Mouse (Mus musculus): Measurements from ENCODE around the gene Ppbp. TPM values are rescaled to one million over a fixed set of nuclear protein-coding genes. Genes with fewer than 3 reads are reported as not detected.

Gene Ppbp
- polyA plus RNA-seq, 1 experiment from 2014 or later, result 6.1 TPM

DNA sequence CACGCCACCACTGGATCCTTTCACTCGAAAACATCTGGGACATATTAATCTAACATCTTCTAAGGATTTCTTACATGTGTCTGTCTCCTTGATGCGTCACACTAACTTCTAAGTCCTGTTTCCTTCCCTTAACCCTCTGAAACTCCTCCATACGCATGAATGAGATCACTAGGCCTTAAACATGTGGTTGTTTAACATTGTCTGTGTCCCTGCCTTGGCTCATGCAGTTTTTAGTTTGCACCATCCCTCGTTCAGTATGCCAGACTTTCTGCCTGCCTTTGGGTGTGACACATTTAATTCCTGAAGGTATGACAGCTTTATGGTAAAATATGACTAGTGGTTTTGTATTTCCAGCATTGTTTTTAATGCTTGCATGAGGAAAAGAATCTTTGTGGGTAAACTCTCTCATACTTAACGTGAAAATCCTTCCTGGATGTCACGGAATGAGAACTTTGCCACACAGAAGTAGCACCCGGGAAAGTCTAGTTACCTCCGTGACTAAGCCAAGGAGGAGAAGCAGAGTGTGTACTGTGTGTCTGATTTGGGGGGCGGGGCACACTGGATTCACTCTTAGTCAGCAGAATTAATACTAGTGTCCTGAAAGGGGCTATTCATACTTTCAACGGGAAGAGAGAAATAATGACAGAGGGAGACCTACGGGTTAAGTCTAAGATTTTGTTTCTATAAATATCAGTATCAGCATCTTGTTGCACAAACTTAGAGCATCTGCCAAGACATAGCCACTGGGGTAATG lies 4.2 kb upstream of the Ppbp start:
- 71% methylated on average over 12 of the region's 12 CpGs for WGBS

DNA sequence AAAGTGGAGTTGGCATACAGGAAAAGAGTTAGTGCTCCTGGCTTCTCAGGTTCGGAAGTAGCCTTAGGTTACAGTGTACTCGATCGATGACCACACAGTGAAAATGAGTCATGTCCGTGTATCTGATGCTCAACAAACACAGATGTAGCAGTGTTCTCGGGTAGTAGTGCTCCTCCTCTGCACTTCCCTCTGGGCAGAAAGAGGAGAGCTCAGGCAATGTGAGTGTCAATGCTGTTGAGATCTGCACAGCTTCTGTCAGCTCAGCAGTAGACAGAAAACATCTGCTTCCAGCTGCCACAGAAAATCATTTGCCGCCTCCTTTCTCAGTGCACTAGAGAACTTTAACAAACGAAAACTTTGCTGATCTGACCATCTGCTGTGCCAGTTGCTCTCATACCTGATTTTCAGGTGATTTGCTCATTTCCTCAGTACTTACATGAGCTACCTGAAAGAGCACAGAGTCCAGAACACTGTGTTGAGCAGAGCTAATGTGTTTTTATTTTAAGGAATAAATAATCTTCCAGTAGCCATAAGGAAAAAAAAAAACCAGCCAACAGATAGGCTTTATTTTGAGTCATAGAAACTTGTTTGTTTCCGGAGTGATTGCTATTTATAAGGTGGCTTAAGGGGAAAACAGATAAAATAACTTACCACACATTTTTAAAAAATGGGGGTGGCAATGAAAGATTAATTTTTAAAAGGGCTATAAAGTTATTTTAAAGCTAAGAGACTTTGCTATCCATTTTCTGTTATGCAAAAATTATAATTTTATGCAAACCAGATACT lies 2.3 kb upstream of the Ppbp start:
- Histone ChIP-seq H3K27me3 (replicated peaks) (peaks cover 3% of the 10 kb centered on the region; the same call in 1 of the 2 replicates), H3K4me1 (no peaks in the 10 kb centered on the region), H3K4me3 (no peak overlapping the region), H3K9me3 (no peaks in the 10 kb centered on the region), H3K27ac (replicated peaks) (no peak overlapping the region), H3K36me3 (no peaks in the 10 kb centered on the region), H3K4me2 (no peak overlapping the region), H3K9ac (no peak overlapping the region)
- no peak for ATAC-seq (ENCODE audit: extremely low read depth, insufficient number of reproducible peaks, low FRiP score, low TSS enrichment)
- 46% methylated on average over 8 of the region's 8 CpGs for WGBS

More for the DNA sequence above, 4.2 kb upstream of the Ppbp start:
- H3K27ac ChIP-seq (replicated peaks), result no peak overlapping the region
- no peak overlapping the region for H3K4me2 ChIP-seq
- peaks cover 5% of the 10 kb centered on the region for H3K4me1 ChIP-seq
- peaks cover 13% of the 10 kb centered on the region for H3K27me3 ChIP-seq (replicated peaks)
- H3K9ac ChIP-seq, result no peak overlapping the region
- H3K9me3 ChIP-seq, result no peaks in the 10 kb centered on the region
- no peaks in the 10 kb centered on the region for H3K36me3 ChIP-seq
- no peak for ATAC-seq (ENCODE audit: extremely low read depth, insufficient number of reproducible peaks, low FRiP score, low TSS enrichment)
- no peak overlapping the region for H3K4me3 ChIP-seq

DNA sequence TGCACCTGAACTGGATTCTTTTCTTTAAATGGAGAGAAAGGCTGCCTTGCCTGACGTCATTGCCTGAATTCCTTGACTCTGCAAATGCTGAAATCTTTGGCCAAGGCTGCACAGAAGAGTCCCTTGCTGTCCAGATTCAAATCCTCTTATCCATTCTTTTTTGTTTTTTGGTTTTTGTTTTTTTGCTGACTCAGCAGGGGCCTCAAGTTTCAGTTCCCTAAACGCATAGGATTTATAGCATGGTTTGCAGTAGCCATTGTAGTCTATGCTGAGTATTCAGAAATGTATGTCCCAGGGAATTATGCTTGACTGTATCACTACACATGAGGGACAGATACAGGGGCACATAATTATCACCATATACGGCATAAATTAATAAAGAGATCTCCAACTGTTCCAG lies 3.1 kb downstream of the Ppbp start:
- H3K4me1 ChIP-seq, result peaks cover 9% of the 10 kb centered on the region
- no peak overlapping the region for H3K9ac ChIP-seq
- no peak overlapping the region for H3K4me3 ChIP-seq
- H3K27me3 ChIP-seq (replicated peaks), result no peaks in the 10 kb centered on the region
- no peak overlapping the region for H3K4me2 ChIP-seq
- no peaks in the 10 kb centered on the region for H3K36me3 ChIP-seq
- WGBS, result 73% methylated on average over 3 of the region's 3 CpGs
- no peak overlapping the region for H3K27ac ChIP-seq (replicated peaks)
- ATAC-seq (ENCODE audit: extremely low read depth, insufficient number of reproducible peaks, low FRiP score, low TSS enrichment), result no peak
- H3K9me3 ChIP-seq, result no peaks in the 10 kb centered on the region

DNA sequence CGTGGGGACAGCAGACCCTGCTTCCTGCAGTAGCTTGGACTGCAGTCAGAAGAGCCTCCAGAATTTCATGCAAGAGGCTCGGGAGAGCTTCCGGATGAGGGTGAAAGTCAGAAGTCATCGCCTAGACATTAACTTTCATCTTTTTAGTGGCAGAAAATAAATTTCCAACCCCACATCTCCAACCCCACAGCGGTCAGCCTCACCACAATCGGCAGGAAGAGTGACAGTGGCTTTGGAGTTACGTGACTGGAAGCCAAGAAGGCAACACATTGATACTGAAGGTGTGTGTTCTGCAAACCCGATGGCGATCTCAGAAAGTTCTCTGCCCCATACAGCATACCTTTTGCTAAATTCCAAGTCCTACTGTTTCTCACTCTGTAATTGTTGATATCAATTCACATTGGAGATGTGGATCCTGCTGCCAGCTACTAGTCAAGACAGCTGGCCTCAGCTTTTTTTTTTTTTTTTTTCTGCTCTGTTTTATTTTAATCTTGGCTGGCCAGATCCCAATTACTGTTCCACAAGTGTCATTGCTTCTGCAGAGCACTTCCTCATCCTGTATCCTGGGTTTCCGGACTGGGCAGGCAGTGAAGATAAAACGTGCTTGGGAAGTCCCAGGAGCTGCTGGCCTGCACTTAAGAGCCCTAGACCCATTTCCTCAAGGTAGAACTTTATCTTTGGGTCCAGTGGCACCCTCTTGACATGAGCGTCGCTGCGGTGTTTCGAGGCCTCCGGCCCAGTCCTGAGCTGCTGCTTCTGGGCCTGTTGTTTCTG lies 3.7 kb downstream of the Ppbp start, which contains the start of gene Pf4:
TSS of gene Pf4 (plus strand) at position 556 of the 774 bp plus-strand sequence.
- Histone ChIP-seq H3K27ac (replicated peaks) (peak within 1 kb of the TSS; percentile 6; the same call in 1 of the 2 replicates), H3K36me3 (no peaks in the 10 kb centered on the region), H3K9me3 (no peaks in the 10 kb centered on the region), H3K4me1 (peaks cover 9% of the 10 kb centered on the region), H3K4me2 (peak within 1 kb of the TSS; percentile 33), H3K9ac (no peak within 1 kb of the TSS), H3K27me3 (replicated peaks) (no peaks in the 10 kb centered on the region), H3K4me3 (no peak within 1 kb of the TSS)
- 0 out of 2 replicates have a peak, but pooled peaks have one; percentile 31 for ATAC-seq (ENCODE audit: extremely low read depth, insufficient number of reproducible peaks, low FRiP score, low TSS enrichment)
- WGBS, result 56% methylated on average over 16 of the region's 16 CpGs

DNA sequence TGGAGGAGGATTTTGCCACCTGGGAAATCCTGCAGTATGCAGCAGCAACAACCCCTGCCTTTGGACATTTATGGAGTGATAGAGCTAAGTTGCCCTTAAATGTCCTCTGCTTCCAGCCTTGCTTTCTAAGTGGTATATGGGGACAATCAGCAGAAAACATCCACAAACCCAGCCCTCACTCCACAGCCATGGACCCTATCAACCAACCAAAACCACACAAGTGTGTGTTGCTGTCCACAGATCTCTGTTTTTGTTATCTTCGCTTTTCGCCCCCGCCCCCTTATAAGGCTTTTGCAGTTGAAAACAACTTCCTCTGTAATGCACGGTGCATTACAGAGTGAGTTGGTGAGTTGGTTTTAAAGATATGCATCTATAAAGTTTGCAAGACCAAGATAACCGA lies 7.2 kb downstream of the Ppbp start:
- no peaks in the 10 kb centered on the region for H3K9me3 ChIP-seq
- no peak overlapping the region for H3K27ac ChIP-seq (replicated peaks)
- no peak overlapping the region for H3K4me3 ChIP-seq
- no peaks in the 10 kb centered on the region for H3K36me3 ChIP-seq
- H3K9ac ChIP-seq, result no peak overlapping the region
- no peak for ATAC-seq (ENCODE audit: extremely low read depth, insufficient number of reproducible peaks, low FRiP score, low TSS enrichment)
- 63% methylated on average over 5 of the region's 5 CpGs for WGBS
- peaks cover 9% of the 10 kb centered on the region for H3K4me1 ChIP-seq
- H3K4me2 ChIP-seq, result no peak overlapping the region
- no peaks in the 10 kb centered on the region for H3K27me3 ChIP-seq (replicated peaks)

DNA sequence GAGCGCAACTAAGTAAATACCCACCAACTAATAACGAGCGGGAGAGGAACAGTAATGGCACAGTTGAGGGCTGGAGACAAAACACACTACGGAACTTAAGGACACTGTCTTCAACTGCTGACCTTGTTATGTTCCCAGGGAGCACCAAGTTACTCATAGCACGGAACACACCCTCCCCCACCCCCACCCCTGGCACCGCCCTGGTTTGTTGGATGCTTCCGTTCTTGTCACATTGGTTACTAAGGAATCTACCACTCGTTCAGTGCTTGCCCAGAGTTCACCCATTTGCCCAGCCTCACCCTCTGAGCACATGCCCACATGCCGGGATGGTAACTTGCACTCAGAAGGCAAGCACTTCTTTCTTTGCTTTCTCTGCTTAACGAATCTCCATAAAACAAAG lies 9.3 kb downstream of the Ppbp start:
- no peaks in the 10 kb centered on the region for H3K27me3 ChIP-seq (replicated peaks)
- H3K4me1 ChIP-seq, result peaks cover 2% of the 10 kb centered on the region
- H3K9me3 ChIP-seq, result no peaks in the 10 kb centered on the region
- H3K4me3 ChIP-seq, result no peak overlapping the region
- no peak overlapping the region for H3K9ac ChIP-seq
- no peak overlapping the region for H3K4me2 ChIP-seq
- no peak for ATAC-seq (ENCODE audit: extremely low read depth, insufficient number of reproducible peaks, low FRiP score, low TSS enrichment)
- H3K27ac ChIP-seq (replicated peaks), result no peak overlapping the region
- 79% methylated on average over 10 of the region's 10 CpGs for WGBS
- H3K36me3 ChIP-seq, result no peaks in the 10 kb centered on the region

DNA sequence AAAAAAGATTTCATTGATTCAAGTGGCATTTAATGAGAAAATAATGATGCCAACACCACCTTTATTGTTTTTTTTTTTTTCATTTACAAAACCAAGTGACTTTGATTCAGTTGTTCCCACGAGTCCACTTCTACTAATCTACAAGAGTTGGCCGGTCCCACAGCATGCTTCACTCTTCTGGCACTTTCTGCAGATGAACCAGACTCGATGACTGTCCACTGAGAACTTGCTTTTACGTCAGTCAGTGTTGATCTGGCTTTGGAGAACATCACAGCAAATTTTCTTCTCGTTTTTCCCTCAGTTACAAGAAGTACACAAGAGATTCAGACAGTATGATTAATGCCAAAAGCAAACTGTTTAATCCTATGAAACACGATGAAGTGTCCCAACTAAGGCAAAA lies 10.5 kb downstream of the Ppbp start:
- Histone ChIP-seq H3K27ac (replicated peaks) (no peak overlapping the region), H3K9me3 (no peaks in the 10 kb centered on the region), H3K27me3 (replicated peaks) (no peaks in the 10 kb centered on the region), H3K4me2 (no peak overlapping the region), H3K4me1 (no peaks in the 10 kb centered on the region), H3K9ac (no peak overlapping the region), H3K4me3 (no peak overlapping the region), H3K36me3 (no peaks in the 10 kb centered on the region)
- ATAC-seq (ENCODE audit: extremely low read depth, insufficient number of reproducible peaks, low FRiP score, low TSS enrichment), result no peak
- 63% methylated on average over 6 of the region's 6 CpGs for WGBS

DNA sequence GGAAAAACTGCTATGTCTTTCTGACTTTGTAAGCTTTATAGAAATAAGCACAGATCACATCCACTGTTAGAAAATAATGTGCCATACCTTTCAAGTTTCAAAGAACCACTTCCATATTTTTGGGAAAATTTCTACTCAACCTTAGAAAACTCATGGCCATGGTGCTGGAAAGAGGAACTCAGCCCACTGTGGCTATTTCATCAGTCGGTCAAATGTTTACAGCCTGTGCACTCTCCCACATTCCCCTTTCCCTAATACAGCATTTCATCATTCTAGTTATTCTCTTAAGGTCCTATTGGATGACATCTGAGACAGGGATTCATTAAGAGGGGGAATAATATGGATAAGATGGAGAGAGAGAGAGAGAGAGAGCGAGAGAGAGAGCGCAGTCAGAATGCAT lies 15.4 kb downstream of the Ppbp start:
- Histone ChIP-seq H3K4me2 (no peak overlapping the region), H3K36me3 (no peaks in the 10 kb centered on the region), H3K9me3 (no peaks in the 10 kb centered on the region), H3K27me3 (replicated peaks) (peaks cover 12% of the 10 kb centered on the region; the same call in 1 of the 2 replicates), H3K4me3 (no peak overlapping the region), H3K9ac (no peak overlapping the region), H3K4me1 (peaks cover 2% of the 10 kb centered on the region; the same call in 1 of the 2 replicates), H3K27ac (replicated peaks) (no peak overlapping the region)
- no peak for ATAC-seq (ENCODE audit: extremely low read depth, insufficient number of reproducible peaks, low FRiP score, low TSS enrichment)
- WGBS, result 74% methylated on average over 3 of the region's 3 CpGs

DNA sequence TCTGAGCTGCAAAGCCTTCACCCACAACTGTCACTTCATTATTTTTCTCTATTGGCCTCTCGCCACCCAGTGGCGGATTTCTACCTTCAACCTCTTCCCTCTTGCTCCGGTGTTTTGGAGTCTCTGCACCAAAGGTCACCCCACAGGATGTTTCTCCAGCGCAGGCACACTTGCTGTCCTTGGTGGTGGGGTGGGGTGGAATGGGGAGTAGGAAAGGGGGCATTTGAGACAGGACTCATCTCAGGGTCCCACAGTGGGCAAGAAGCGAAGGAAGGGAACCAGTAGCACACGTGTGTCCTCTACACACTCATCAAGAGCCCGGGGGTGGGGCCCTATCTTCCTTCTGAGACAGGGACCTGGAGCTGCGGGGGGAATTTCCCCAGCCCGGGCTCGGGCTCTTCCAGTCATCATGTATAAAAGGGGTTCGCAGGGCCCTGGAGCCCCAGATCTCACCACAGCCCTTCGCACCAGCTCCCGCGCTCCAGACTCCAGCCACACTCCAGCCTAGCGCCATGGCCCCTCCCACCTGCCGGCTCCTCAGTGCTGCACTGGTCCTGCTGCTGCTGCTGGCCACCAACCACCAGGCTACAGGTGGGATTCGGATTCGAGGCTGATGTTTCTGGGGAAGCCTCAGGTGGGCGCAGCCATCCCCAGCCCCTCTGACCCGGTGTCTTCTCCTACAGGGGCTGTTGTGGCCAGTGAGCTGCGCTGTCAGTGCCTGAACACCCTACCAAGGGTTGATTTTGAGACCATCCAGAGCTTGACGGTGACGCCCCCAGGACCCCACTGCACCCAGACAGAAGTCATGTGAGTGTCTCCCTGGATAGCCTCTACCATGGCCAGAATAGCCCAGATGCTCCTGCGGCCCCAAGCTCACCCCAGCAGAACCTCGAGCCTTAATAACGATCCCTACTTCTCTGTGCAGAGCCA lies 17.6 kb downstream of the Ppbp start, which contains the start of gene Cxcl3:
TSS of gene Cxcl3 (plus strand) at position 445 of the 930 bp plus-strand sequence.
- Histone ChIP-seq H3K27me3 (replicated peaks) (peaks cover 12% of the 10 kb centered on the region; the same call in 1 of the 2 replicates), H3K27ac (replicated peaks) (no peak within 1 kb of the TSS), H3K4me1 (peaks cover 2% of the 10 kb centered on the region; the same call in 1 of the 2 replicates), H3K4me3 (peak within 1 kb of the TSS; percentile 47), H3K4me2 (peak within 1 kb of the TSS; percentile 77), H3K9me3 (no peaks in the 10 kb centered on the region), H3K9ac (peak within 1 kb of the TSS; percentile 66), H3K36me3 (no peaks in the 10 kb centered on the region)
- 14% methylated on average over 26 of the region's 26 CpGs for WGBS
- ATAC-seq (ENCODE audit: extremely low read depth, insufficient number of reproducible peaks, low FRiP score, low TSS enrichment), result peak; percentile 58

DNA sequence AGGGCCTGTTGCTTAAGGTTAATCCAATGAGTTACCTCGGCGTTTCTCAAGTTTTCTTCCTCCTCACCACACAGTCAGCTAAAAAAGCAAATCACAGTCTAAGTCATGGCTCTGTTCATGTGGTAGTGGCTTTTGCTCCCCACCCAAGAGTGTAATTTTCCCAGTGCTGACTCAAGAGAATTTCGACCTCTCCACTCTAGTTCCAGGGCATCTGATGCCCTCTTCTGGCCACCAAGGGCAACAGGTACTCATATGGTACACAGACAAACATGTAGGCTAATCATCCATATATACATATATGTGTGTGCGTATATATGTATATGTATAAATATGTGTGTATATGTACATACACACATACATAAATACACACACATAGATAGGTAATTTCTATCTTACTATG lies 19.8 kb downstream of the Ppbp start:
- Histone ChIP-seq H3K27me3 (replicated peaks) (peaks cover 12% of the 10 kb centered on the region; the same call in 1 of the 2 replicates), H3K9me3 (no peaks in the 10 kb centered on the region), H3K4me3 (no peak overlapping the region), H3K4me2 (no peak overlapping the region), H3K27ac (replicated peaks) (no peak overlapping the region), H3K36me3 (no peaks in the 10 kb centered on the region), H3K4me1 (peaks cover 2% of the 10 kb centered on the region; the same call in 1 of the 2 replicates), H3K9ac (no peak overlapping the region)
- 66% methylated on average over 4 of the region's 4 CpGs for WGBS
- no peak for ATAC-seq (ENCODE audit: extremely low read depth, insufficient number of reproducible peaks, low FRiP score, low TSS enrichment)

All from heart, embryonic 13.5 days (tissue).